Mouse (Mus musculus): ENCODE measurements at regions not wholly inside any gene's neighbourhood (a gene's known extent, or its start where the extent isn't known, plus 50 kb on each side); places are given as distances from the start of the nearest gene placed in this dataset.

DNA sequence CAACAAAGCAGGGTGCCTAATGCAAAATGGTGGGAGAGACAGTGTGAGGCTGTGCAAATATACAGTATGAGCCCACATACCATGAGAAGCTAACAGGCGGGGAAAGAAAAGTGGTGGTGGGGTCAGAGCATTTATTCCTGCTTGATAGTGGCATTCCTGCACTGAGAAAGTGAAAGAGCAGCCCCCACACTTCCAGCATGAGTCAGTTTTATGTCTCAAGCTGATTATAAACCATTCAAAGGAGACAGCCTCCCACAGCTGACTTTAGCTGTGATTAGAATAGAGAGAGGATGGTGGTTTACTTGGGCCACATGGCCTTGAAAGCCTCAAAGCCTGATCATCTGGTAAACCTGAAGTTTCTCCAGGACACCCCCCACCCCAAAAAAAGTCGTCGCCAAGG lies 64.4 kb downstream of the Gm43517 start:
- peak; percentile 13 to 53 for DNase-seq (ENCODE audit: low spot score in 2 of 2)

DNA sequence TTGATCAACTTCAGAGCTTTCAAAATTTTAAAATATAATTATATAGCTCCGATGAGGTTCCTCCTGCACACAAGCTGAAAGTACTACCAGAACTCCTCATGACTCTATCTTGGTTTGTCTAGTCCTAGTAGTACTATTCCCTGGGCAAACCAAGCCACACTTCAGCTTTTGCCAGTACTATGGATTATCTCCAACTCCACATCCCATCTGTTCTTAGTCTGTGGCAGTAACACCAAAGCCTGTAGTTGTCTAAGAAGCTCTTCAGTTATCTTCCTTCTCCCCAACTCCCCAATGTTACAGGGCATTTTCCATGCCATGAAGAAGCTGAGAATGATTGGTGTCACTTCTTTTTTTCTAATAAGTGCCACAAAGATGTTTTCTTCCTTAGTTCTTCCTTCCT lies 83.1 kb downstream of the Gm43517 start:
- no peak for DNase-seq (ENCODE audit: low spot score in 2 of 2)

GRCm38 (mm10) chr12:49473371-49473770 lies 88.4 kb downstream of the Gm43517 start:
- DNase-seq (ENCODE audit: low spot score in 2 of 2): peak in 1 of 2 experiments; percentile 83

DNA sequence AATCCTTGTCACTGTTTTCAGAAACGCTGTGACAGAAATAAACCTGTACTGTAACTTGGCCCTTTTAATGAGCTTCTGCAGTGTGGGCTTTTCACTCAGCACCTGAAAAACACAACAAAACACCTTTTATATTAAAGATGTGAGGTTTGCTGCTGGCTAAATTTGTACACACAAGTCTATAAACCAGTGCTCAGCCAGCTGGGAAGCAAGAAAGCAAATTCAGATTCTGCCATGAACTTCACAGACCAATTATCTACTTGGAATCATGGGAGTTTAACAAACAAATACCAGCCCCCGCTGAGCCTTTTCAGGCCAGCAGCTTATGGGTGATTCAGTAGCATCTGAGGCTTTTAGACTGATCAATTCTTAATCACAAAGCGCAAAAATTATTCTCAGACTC lies 95.7 kb downstream of the Gm43517 start:
- DNase-seq (ENCODE audit: low spot score in 2 of 2): peak in 1 of 2 experiments; percentile 15

- DNase-seq (ENCODE audit: low spot score in 2 of 2): peak in 1 of 2 experiments; percentile 9
Measured at GRCm38 (mm10) chr12:49481151-49481550, 96.2 kb downstream of the Gm43517 start.

DNA sequence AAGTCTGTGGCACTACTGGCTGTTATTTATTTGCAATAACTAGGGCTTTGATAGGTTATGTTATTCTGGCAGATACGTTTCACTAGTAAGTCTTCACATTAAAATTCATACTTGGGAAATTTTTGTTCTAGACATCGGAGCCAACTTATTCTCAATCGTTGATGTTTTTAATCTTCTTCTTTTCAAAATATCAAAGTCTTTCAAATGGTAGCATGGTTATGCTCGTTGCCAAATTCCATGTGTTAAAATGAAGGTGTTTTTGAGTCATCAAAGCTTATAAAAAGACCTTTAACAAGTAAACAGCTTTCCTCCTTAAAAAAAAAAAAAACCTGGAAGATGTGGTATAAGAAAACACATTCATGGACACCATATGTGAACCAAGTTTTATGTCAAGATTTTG lies 97.4 kb downstream of the Gm43517 start:
- no peak for DNase-seq (ENCODE audit: low spot score in 2 of 2)

DNA sequence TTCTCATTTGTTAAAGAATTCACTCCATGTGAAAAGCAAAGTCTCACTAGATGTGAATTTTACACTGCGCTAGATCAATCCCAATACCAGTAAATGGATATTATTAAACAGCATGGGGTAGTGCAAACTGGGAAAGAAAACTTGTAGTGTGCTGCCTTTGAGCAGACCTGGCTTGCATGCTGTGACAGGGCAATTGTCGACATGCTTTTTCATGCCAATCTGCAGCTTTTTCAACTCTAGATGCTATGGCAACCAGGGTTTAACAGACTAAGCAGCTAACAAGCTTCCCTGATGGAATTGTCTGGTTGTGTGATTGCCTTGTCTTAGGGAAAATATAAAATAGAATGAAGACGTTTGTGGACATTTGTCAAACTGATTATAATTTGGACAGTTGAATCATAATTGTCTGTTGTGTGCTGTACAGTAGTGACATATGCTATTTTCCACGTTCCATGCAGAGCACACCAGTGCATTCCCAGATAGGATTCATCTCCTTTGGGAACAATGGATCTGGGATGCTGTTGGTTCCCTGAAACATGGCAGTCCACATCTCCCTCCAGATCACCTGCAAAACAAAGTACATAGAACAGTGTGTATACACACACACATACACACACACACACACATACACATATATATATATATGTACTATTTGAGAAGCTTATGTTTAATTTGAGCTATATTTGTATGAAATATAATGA lies 99.2 kb downstream of the Gm43517 start:
- no peak for DNase-seq (ENCODE audit: low spot score in 2 of 2)

GRCm38 (mm10) chr12:49513131-49513530 lies 128.2 kb downstream of the Gm43517 start:
- DNase-seq (ENCODE audit: low spot score in 2 of 2): no peak

DNA sequence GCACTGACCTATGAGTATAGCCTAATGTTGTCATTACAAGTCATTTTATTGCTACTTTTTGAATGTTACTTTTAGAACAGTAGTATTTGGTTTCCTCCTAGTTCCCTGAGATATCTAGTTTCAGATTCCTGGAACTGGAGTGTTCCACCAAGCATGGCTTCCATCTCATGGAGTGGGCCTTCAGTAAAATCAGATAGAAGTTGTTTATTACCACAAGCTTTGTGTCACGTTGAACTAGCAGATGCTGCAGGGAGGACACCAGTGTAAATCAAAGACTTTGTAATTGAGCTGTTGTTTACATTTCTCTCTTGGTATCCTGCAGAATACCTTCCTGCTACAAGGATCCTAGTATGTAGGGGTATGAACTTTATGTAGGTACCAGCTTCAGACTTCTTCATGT lies 129.6 kb downstream of the Gm43517 start:
- DNase-seq (ENCODE audit: low spot score in 2 of 2): no peak

Data from left cerebral cortex, adult 8-10 months (tissue).